Mouse (Mus musculus) heart, postnatal 0 days (tissue): ENCODE measurements around the gene Klhl8.

Experiments
- CTCF ChIP-seq: IDR thresholded peaks from 2 replicates; pipeline ENCODE4 v1.5.1; 2016; ENCODE audit warnings: antibody characterized with exemption, control low read depth, low read depth
- EP300 ChIP-seq: IDR thresholded peaks from 2 replicates; pipeline ENCODE4 v1.6.1; 2016; ENCODE audit warnings: antibody characterized with exemption, low read depth

GRCm38 (mm10) chr5:103919497-103919896 is 8.4 kb upstream of the Klhl8 start:
- TF ChIP-seq EP300 (no peak), CTCF (no peak)
